Mouse (Mus musculus): Measurements from ENCODE around the gene Lamc2. TPM values are rescaled to one million over a fixed set of nuclear protein-coding genes. Genes with fewer than 3 reads are reported as not detected.
A peak's percentile ranks its signal among the peaks of the same experiment; 100 is the strongest.

Gene Lamc2
- polyA plus RNA-seq, 1 experiment from 2014 or later: 1.3 TPM

GRCm38 (mm10) chr1:153171011-153171410 is 15.2 kb downstream of the Lamc2 start:
- WGBS: 84% methylated on average over 10 of the region's 10 CpGs
- Histone ChIP-seq H3K9ac (replicated peaks; ENCODE audit: low read length) (no peak overlapping the region), H3K4me3 (replicated peaks; ENCODE audit: low read depth, low read length) (no peak overlapping the region), H3K27me3 (ENCODE audit: control insufficient read depth, insufficient read depth, low read length) (no peaks in the 10 kb centered on the region), H3K27ac (replicated peaks; ENCODE audit: low read depth, low read length) (no peak overlapping the region), H3K4me1 (ENCODE audit: control insufficient read depth, insufficient read depth, low read length) (0 out of 2 replicates have a peak, but pooled peaks cover 5% of the 10 kb centered on the region), H3K9me3 (ENCODE audit: control insufficient read depth, low read length) (no peaks in the 10 kb centered on the region), H3K4me2 (ENCODE audit: low read length) (no peak overlapping the region), H3K36me3 (ENCODE audit: control insufficient read depth, insufficient read depth, low read length) (no peaks in the 10 kb centered on the region)
- ATAC-seq (ENCODE audit: low FRiP score, low TSS enrichment) (no peak), DNase-seq (no peak)

- DNase-seq (no peak), ATAC-seq (ENCODE audit: low FRiP score, low TSS enrichment) (no peak)
- H3K4me1 ChIP-seq (ENCODE audit: control insufficient read depth, insufficient read depth, low read length): 0 out of 2 replicates have a peak, but pooled peaks cover 5% of the 10 kb centered on the region
- no peak overlapping the region for H3K9ac ChIP-seq (replicated peaks; ENCODE audit: low read length)
- H3K27ac ChIP-seq (replicated peaks; ENCODE audit: low read depth, low read length): no peak overlapping the region
- no peak overlapping the region for H3K4me2 ChIP-seq (ENCODE audit: low read length)
- no peaks in the 10 kb centered on the region for H3K36me3 ChIP-seq (ENCODE audit: control insufficient read depth, insufficient read depth, low read length)
- no peaks in the 10 kb centered on the region for H3K9me3 ChIP-seq (ENCODE audit: control insufficient read depth, low read length)
- no peaks in the 10 kb centered on the region for H3K27me3 ChIP-seq (ENCODE audit: control insufficient read depth, insufficient read depth, low read length)
- WGBS: 84% methylated on average over 5 of the region's 5 CpGs
- H3K4me3 ChIP-seq (replicated peaks; ENCODE audit: low read depth, low read length): no peak overlapping the region
Measured at GRCm38 (mm10) chr1:153168293-153168692, 18.0 kb downstream of the Lamc2 start.

- Histone ChIP-seq H3K4me1 (ENCODE audit: control insufficient read depth, insufficient read depth, low read length) (no peaks in the 10 kb centered on the region), H3K27ac (replicated peaks; ENCODE audit: low read depth, low read length) (no peak overlapping the region), H3K9ac (replicated peaks; ENCODE audit: low read length) (no peak overlapping the region), H3K4me2 (ENCODE audit: low read length) (no peak overlapping the region), H3K27me3 (ENCODE audit: control insufficient read depth, insufficient read depth, low read length) (no peaks in the 10 kb centered on the region), H3K36me3 (ENCODE audit: control insufficient read depth, insufficient read depth, low read length) (no peaks in the 10 kb centered on the region), H3K9me3 (ENCODE audit: control insufficient read depth, low read length) (no peaks in the 10 kb centered on the region), H3K4me3 (replicated peaks; ENCODE audit: low read depth, low read length) (no peak overlapping the region)
- ATAC-seq (ENCODE audit: low FRiP score, low TSS enrichment) (no peak), DNase-seq (no peak)
- WGBS: 89% methylated on average over 3 of the region's 3 CpGs
Measured at GRCm38 (mm10) chr1:153163831-153164230, 22.4 kb downstream of the Lamc2 start.

GRCm38 (mm10) chr1:153159137-153159536 is 27.1 kb downstream of the Lamc2 start:
- no peaks in the 10 kb centered on the region for H3K27me3 ChIP-seq (ENCODE audit: control insufficient read depth, insufficient read depth, low read length)
- 92% methylated on average over 4 of the region's 4 CpGs for WGBS
- H3K9me3 ChIP-seq (ENCODE audit: control insufficient read depth, low read length): no peaks in the 10 kb centered on the region
- H3K4me2 ChIP-seq (ENCODE audit: low read length): no peak overlapping the region
- H3K4me3 ChIP-seq (replicated peaks; ENCODE audit: low read depth, low read length): no peak overlapping the region
- DNase-seq (no peak), ATAC-seq (ENCODE audit: low FRiP score, low TSS enrichment) (no peak)
- H3K4me1 ChIP-seq (ENCODE audit: control insufficient read depth, insufficient read depth, low read length): no peaks in the 10 kb centered on the region
- H3K27ac ChIP-seq (replicated peaks; ENCODE audit: low read depth, low read length): no peak overlapping the region
- no peaks in the 10 kb centered on the region for H3K36me3 ChIP-seq (ENCODE audit: control insufficient read depth, insufficient read depth, low read length)
- no peak overlapping the region for H3K9ac ChIP-seq (replicated peaks; ENCODE audit: low read length)

- 86% methylated on average over 5 of the region's 5 CpGs for WGBS
- DNase-seq: no peak
Measured at GRCm38 (mm10) chr1:153157021-153157623, 29.1 kb downstream of the Lamc2 start.

GRCm38 (mm10) chr1:153155364-153155763 is 30.9 kb downstream of the Lamc2 start:
- WGBS: 92% methylated on average over 8 of the region's 8 CpGs
- no peaks in the 10 kb centered on the region; the same call in 1 of the 2 replicates for H3K4me1 ChIP-seq (ENCODE audit: control insufficient read depth, insufficient read depth, low read length)
- no peaks in the 10 kb centered on the region for H3K9me3 ChIP-seq (ENCODE audit: control insufficient read depth, low read length)
- no peak overlapping the region for H3K27ac ChIP-seq (replicated peaks; ENCODE audit: low read depth, low read length)
- no peaks in the 10 kb centered on the region for H3K27me3 ChIP-seq (ENCODE audit: control insufficient read depth, insufficient read depth, low read length)
- no peak overlapping the region for H3K9ac ChIP-seq (replicated peaks; ENCODE audit: low read length)
- no peaks in the 10 kb centered on the region for H3K36me3 ChIP-seq (ENCODE audit: control insufficient read depth, insufficient read depth, low read length)
- no peak overlapping the region for H3K4me3 ChIP-seq (replicated peaks; ENCODE audit: low read depth, low read length)
- H3K4me2 ChIP-seq (ENCODE audit: low read length): no peak overlapping the region
- no peak for ATAC-seq (ENCODE audit: low FRiP score, low TSS enrichment)
- no peak for DNase-seq

More at GRCm38 (mm10) chr1:153157021-153157623, 29.1 kb downstream of the Lamc2 start:
- H3K36me3 ChIP-seq (ENCODE audit: control insufficient read depth, insufficient read depth, low read length): no peaks in the 10 kb centered on the region
- H3K9ac ChIP-seq (replicated peaks; ENCODE audit: low read length): no peak overlapping the region
- H3K27me3 ChIP-seq (ENCODE audit: control insufficient read depth, insufficient read depth, low read length): no peaks in the 10 kb centered on the region
- H3K4me3 ChIP-seq (replicated peaks; ENCODE audit: low read depth, low read length): no peak overlapping the region
- H3K4me2 ChIP-seq (ENCODE audit: low read length): no peak overlapping the region
- H3K27ac ChIP-seq (replicated peaks; ENCODE audit: low read depth, low read length): no peak overlapping the region
- H3K4me1 ChIP-seq (ENCODE audit: control insufficient read depth, insufficient read depth, low read length): no peaks in the 10 kb centered on the region; the same call in 1 of the 2 replicates
- no peaks in the 10 kb centered on the region for H3K9me3 ChIP-seq (ENCODE audit: control insufficient read depth, low read length)
- ATAC-seq (ENCODE audit: low FRiP score, low TSS enrichment): no peak

GRCm38 (mm10) chr1:153153619-153154137 is 32.6 kb downstream of the Lamc2 start:
- H3K27me3 ChIP-seq (ENCODE audit: control insufficient read depth, insufficient read depth, low read length): no peaks in the 10 kb centered on the region
- ATAC-seq (ENCODE audit: low FRiP score, low TSS enrichment): no peak; the same call in 1 of the 2 replicates
- peak; percentile 60 for DNase-seq
- H3K36me3 ChIP-seq (ENCODE audit: control insufficient read depth, insufficient read depth, low read length): no peaks in the 10 kb centered on the region
- no peak overlapping the region for H3K4me3 ChIP-seq (replicated peaks; ENCODE audit: low read depth, low read length)
- no peaks in the 10 kb centered on the region; the same call in 1 of the 2 replicates for H3K4me1 ChIP-seq (ENCODE audit: control insufficient read depth, insufficient read depth, low read length)
- 60% methylated on average over 10 of the region's 10 CpGs for WGBS
- no peak overlapping the region for H3K4me2 ChIP-seq (ENCODE audit: low read length)
- H3K27ac ChIP-seq (replicated peaks; ENCODE audit: low read depth, low read length): no peak overlapping the region
- no peak overlapping the region for H3K9ac ChIP-seq (replicated peaks; ENCODE audit: low read length)
- H3K9me3 ChIP-seq (ENCODE audit: control insufficient read depth, low read length): no peaks in the 10 kb centered on the region

- Histone ChIP-seq H3K4me2 (ENCODE audit: low read length) (no peak overlapping the region), H3K9me3 (ENCODE audit: control insufficient read depth, low read length) (no peaks in the 10 kb centered on the region), H3K36me3 (ENCODE audit: control insufficient read depth, insufficient read depth, low read length) (no peaks in the 10 kb centered on the region), H3K27ac (replicated peaks; ENCODE audit: low read depth, low read length) (no peak overlapping the region), H3K27me3 (ENCODE audit: control insufficient read depth, insufficient read depth, low read length) (no peaks in the 10 kb centered on the region), H3K9ac (replicated peaks; ENCODE audit: low read length) (no peak overlapping the region), H3K4me1 (ENCODE audit: control insufficient read depth, insufficient read depth, low read length) (no peaks in the 10 kb centered on the region; the same call in 1 of the 2 replicates), H3K4me3 (replicated peaks; ENCODE audit: low read depth, low read length) (no peak overlapping the region)
- no peak for ATAC-seq (ENCODE audit: low FRiP score, low TSS enrichment)
- DNase-seq: peak; percentile 52
- WGBS: 78% methylated on average over 7 of the region's 7 CpGs
Measured at GRCm38 (mm10) chr1:153152594-153152993, 33.7 kb downstream of the Lamc2 start.

- WGBS: 93% methylated on average over 5 of the region's 5 CpGs
- DNase-seq (no peak), ATAC-seq (ENCODE audit: low FRiP score, low TSS enrichment) (no peak)
Measured at GRCm38 (mm10) chr1:153145791-153146190, 40.5 kb downstream of the Lamc2 start.

More at GRCm38 (mm10) chr1:153145791-153146190, 40.5 kb downstream of the Lamc2 start:
- no peak overlapping the region for H3K4me2 ChIP-seq (ENCODE audit: low read length)
- H3K27me3 ChIP-seq (ENCODE audit: control insufficient read depth, insufficient read depth, low read length): no peaks in the 10 kb centered on the region
- H3K36me3 ChIP-seq (ENCODE audit: control insufficient read depth, insufficient read depth, low read length): no peaks in the 10 kb centered on the region
- H3K4me3 ChIP-seq (replicated peaks; ENCODE audit: low read depth, low read length): no peak overlapping the region
- H3K4me1 ChIP-seq (ENCODE audit: control insufficient read depth, insufficient read depth, low read length): no peaks in the 10 kb centered on the region
- no peaks in the 10 kb centered on the region for H3K9me3 ChIP-seq (ENCODE audit: control insufficient read depth, low read length)
- no peak overlapping the region for H3K9ac ChIP-seq (replicated peaks; ENCODE audit: low read length)
- H3K27ac ChIP-seq (replicated peaks; ENCODE audit: low read depth, low read length): no peak overlapping the region

Data from midbrain, embryonic 14.5 days (tissue).